Mouse (Mus musculus) adrenal gland, postnatal 14 days (tissue): ENCODE results near the gene Olfr1018. TPM values are rescaled to one million over a fixed set of nuclear protein-coding genes. Genes with fewer than 3 reads are reported as not detected.

Experiments
- DNase-seq: peaks from one replicate; pipeline ENCODE4 v3.0.0; 2021; ENCODE audit warnings: mixed read lengths
- long read RNA-seq, 2 experiments: library from polyadenylated mRNA; stranded (forward); transcript quantifications; one replicate each; pipeline ENCODE4 v2.0.0; 2021
- total RNA-seq: library from RNA; stranded (reverse); gene quantifications from 2 replicates; pipeline ENCODE4 v1.2.3, GENCODE M21; 2021

Gene Olfr1018
- total RNA-seq = not detected in 2 replicates
- long read RNA-seq, experiment 1 = 0 reads
- long read RNA-seq, experiment 2 = 0 reads

GRCm38 (mm10) chr2:85818179-85818578 lies at the start of gene Olfr1018:
TSS of gene Olfr1018 (plus strand) at chr2:85818479.
- DNase-seq = no peak

GRCm38 (mm10) chr2:85772413-85772812 lies 45.9 kb upstream of the Olfr1018 start, which contains the start of gene Olfr1014:
TSS of gene Olfr1014 (plus strand) at chr2:85772713.
- DNase-seq = no peak

- no peak for DNase-seq
Measured at GRCm38 (mm10) chr2:85781717-85782116, 36.6 kb upstream of the Olfr1018 start, which contains the start of gene Olfr1015. TSS of gene Olfr1015 (plus strand) at chr2:85782017.

- no peak for DNase-seq
Measured at GRCm38 (mm10) chr2:85792331-85792730, 25.9 kb upstream of the Olfr1018 start.

- no peak for DNase-seq
Measured at GRCm38 (mm10) chr2:85802444-85802843, 15.8 kb upstream of the Olfr1018 start, which contains the start of gene Olfr1016. TSS of gene Olfr1016 (minus strand) at chr2:85802544.

DNA sequence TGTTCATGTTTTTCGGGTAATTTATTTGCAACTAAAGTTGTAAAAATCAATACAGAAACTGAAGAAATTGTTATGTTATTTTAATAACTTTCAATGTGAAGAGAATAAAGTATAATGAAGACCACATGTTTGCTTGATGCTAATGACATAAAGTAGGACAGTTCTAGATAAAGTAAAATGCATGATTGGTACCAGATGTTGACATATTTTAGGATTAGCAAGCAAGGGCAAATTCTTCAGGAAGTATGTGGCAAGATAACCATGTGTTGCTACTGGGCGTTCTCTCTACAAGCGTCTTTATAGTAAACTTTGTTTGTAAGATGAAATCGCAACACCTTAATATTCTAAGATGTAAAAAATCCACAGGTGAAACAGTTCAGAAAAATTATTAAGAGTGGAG lies 13.8 kb upstream of the Olfr1018 start:
- no peak for DNase-seq

- no peak for DNase-seq
Measured at GRCm38 (mm10) chr2:85845383-85845782, 27.1 kb downstream of the Olfr1018 start, which contains the start of gene Olfr1019. TSS of gene Olfr1019 (minus strand) at chr2:85845483.

- DNase-seq = no peak
Measured at GRCm38 (mm10) chr2:85846730-85847129, 28.5 kb downstream of the Olfr1018 start, which contains the start of gene Olfr1020. TSS of gene Olfr1020 (plus strand) at chr2:85847030.

- no peak for DNase-seq
Measured at GRCm38 (mm10) chr2:85868294-85868693, 50.0 kb downstream of the Olfr1018 start, which contains the start of gene Olfr1022. TSS of gene Olfr1022 (plus strand) at chr2:85868594.

Other genes starting within 250 kb of the Olfr1018 start
- not detected in 2 replicates for gene Olfr996, start 239.3 kb upstream of the Olfr1018 start, total RNA-seq
- gene Olfr998, start 229.5 kb upstream of the Olfr1018 start, total RNA-seq = not detected in 2 replicates
- gene Olfr1000, start 206.6 kb upstream of the Olfr1018 start, total RNA-seq = not detected in 2 replicates
- not detected in 2 replicates for gene Olfr1002, start 167.8 kb upstream of the Olfr1018 start, total RNA-seq
- gene Olfr154, start 154.0 kb upstream of the Olfr1018 start, total RNA-seq = not detected in 2 replicates
- gene Olfr1006, start 139.7 kb upstream of the Olfr1018 start, total RNA-seq = not detected in 2 replicates
- not detected in 2 replicates for gene Olfr1008, start 129.0 kb upstream of the Olfr1018 start, total RNA-seq
- 0.22 TPM in 1 of 2 replicates, not detected in the other for gene Olfr1009, start 103.1 kb upstream of the Olfr1018 start, total RNA-seq
- not detected in 2 replicates for gene Olfr1012, start 55.7 kb upstream of the Olfr1018 start, total RNA-seq
- gene Olfr1013, start 51.4 kb upstream of the Olfr1018 start, total RNA-seq = 0.11 TPM in 1 of 2 replicates, not detected in the other
- gene Olfr1014, start 45.8 kb upstream of the Olfr1018 start, total RNA-seq = not detected in 2 replicates
- not detected in 2 replicates for gene Olfr1015, start 36.5 kb upstream of the Olfr1018 start, total RNA-seq
- gene Olfr1016, start 15.9 kb upstream of the Olfr1018 start, total RNA-seq = not detected in 2 replicates
- gene Olfr1019, start 27.0 kb downstream of the Olfr1018 start, total RNA-seq = not detected in 2 replicates
- not detected in 2 replicates for gene Olfr1020, start 28.6 kb downstream of the Olfr1018 start, total RNA-seq
- not detected in 2 replicates for gene Olfr1022, start 50.1 kb downstream of the Olfr1018 start, total RNA-seq
- gene Olfr1023, start 67.2 kb downstream of the Olfr1018 start, total RNA-seq = not detected in 2 replicates
- gene Olfr1024, start 86.6 kb downstream of the Olfr1018 start, total RNA-seq = not detected in 2 replicates
- gene Olfr1025-ps1, start 96.7 kb downstream of the Olfr1018 start, total RNA-seq = not detected in 2 replicates
- not detected in 2 replicates for gene Olfr1026, start 103.1 kb downstream of the Olfr1018 start, total RNA-seq
- gene Olfr1028, start 132.0 kb downstream of the Olfr1018 start, total RNA-seq = not detected in 2 replicates
- not detected in 2 replicates for gene Olfr1029, start 155.4 kb downstream of the Olfr1018 start, total RNA-seq
- not detected in 2 replicates for gene Olfr1030, start 160.8 kb downstream of the Olfr1018 start, total RNA-seq
- not detected in 2 replicates for gene Olfr1031, start 171.8 kb downstream of the Olfr1018 start, total RNA-seq
- gene Olfr1032, start 187.1 kb downstream of the Olfr1018 start, total RNA-seq = not detected in 2 replicates
- gene Olfr1033, start 202.2 kb downstream of the Olfr1018 start, total RNA-seq = 3.3 and 6.6 TPM in 2 replicates
- 0.11 and 0.33 TPM in 2 replicates for gene Olfr1034, start 227.4 kb downstream of the Olfr1018 start, total RNA-seq